Mouse (Mus musculus) brain, embryonic 14.5 days (tissue): ENCODE results near the gene Enoph1. TPM values are rescaled to one million over a fixed set of nuclear protein-coding genes. Genes with fewer than 3 reads are reported as not detected.

Experiments
- DNase-seq: peaks from one replicate; pipeline ENCODE4 v3.0.0-alpha.2; 2011; ENCODE audit warnings: low read depth
- CTCF ChIP-seq: fragments of 200-500 bp; IDR thresholded peaks from 2 replicates; pipeline ENCODE4 v1.5.1; 2012; ENCODE audit warnings: inconsistent platforms, mild to moderate bottlenecking, moderate library complexity, borderline replicate concordance; ENCODE audit not compliant: insufficient read depth, insufficient read length; ENCODE audit errors: extremely low read depth
- POLR2A ChIP-seq: fragments of 200-500 bp; IDR thresholded peaks from 2 replicates; pipeline ENCODE4 v1.6.1; 2012; ENCODE audit warnings: mild to moderate bottlenecking, inconsistent platforms, borderline replicate concordance; ENCODE audit not compliant: poor library complexity, insufficient read depth, insufficient read length, severe bottlenecking; ENCODE audit errors: extremely low read depth
- polyA plus RNA-seq: library from polyadenylated mRNA; depleted of rRNA; stranded (reverse); fragments of >200 nt; gene quantifications from 2 replicates; pipeline ENCODE4 v1.2.3, GENCODE M21; 2012; rRNA removed

Gene Enoph1
- 57.5 and 59.5 TPM in 2 replicates for polyA plus RNA-seq

DNA sequence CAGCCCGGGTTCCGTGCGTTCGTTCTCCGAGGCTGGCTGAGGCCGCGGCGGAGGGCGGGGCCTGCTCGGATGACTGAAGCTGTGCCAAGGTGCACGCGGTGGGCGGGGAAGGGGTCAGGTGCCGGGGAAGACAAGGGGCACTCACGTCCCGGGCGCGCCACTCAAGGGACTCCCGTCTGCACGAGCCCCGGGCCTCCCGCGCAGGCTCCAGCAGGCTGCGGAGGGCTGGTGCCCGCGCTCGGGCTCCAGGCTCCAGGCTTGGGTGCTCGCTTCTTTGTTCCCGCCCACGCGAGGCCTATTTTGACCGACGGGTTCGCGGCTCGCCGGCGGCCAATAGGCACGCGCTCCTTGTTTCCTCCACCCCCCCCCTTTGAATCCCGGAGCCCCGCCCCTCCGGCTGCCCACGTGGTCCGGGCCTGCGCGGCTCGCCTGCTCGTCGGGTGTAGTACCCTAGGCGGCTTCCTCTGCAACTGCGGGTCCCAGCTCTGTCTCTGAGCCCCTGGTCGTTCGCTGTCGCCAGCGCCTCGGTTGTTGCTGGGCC lies at the start of gene Enoph1, which contains the start of gene Hnrnpdl:
Gene Enoph1 (plus strand): TSS at position 384 of the 541 bp plus-strand sequence.
Gene Hnrnpdl (minus strand): TSS at position 63 of the 541 bp plus-strand sequence.
- peak; percentile 15; the same call in 1 of the 2 replicates for TF ChIP-seq CTCF
- peak; percentile 90 for TF ChIP-seq POLR2A
- DNase-seq: peak; percentile 99

DNA sequence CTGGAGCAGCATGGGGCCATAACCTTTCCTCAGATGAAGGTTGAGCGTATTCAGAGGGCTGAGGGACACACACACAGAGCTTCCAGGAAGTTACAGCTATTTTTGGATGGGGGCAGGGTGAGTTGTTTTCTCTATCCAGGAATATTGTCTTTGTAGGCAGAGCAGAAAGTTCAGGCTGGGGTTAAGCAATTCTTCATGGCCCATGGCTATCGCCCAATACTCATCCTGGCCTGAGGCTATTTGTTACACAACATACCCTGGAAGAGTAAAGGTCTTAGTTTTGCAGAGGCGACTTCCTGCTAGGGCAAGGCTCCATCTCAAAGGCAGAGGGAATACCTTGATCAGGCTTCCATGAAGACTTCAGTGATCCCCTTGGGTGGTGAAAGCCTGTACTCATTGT lies 45.6 kb upstream of the Enoph1 start:
- DNase-seq: no peak
- TF ChIP-seq CTCF (no peak), POLR2A (no peak)

DNA sequence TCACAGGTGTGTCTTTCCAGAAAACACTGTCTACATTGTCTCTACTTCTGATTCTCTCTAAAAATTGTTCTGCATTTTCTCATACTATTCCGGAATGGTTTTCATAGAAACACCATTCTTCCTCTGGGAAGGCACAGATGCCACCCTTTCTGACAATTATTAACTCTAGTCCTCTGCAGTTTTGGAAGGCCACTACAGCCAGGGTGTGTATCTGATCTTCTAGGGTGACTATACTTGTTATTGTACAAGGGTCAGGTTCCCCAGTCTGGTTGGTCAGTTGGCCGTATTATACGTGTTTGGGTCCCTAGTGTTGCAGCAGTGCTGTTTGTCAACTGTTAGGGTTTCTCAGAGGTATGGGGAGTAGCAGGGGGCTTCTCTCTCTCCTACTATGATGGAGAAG lies 45.1 kb upstream of the Enoph1 start:
- no peak for DNase-seq
- TF ChIP-seq POLR2A (no peak), CTCF (no peak)

DNA sequence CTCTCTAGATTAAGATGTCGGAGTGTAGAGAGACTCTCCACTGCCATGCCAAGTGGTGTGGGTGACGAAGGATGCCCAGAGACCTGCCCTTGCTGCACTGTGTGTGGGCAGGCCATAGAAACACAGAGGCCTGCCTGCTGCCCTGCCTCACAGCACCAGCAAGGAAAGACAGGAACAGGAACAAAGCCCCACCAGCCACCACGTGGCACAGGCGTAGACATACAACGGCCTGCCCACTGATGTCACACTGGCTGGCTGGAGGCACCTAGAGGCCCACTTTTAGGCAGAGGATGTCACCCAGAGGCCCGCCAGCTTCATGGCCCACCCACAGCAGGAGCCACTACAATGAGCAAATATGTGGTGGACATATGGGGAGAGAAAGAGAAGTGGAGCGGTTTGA lies 39.7 kb upstream of the Enoph1 start:
- TF ChIP-seq CTCF: no peak
- TF ChIP-seq POLR2A: no peak
- no peak for DNase-seq

DNA sequence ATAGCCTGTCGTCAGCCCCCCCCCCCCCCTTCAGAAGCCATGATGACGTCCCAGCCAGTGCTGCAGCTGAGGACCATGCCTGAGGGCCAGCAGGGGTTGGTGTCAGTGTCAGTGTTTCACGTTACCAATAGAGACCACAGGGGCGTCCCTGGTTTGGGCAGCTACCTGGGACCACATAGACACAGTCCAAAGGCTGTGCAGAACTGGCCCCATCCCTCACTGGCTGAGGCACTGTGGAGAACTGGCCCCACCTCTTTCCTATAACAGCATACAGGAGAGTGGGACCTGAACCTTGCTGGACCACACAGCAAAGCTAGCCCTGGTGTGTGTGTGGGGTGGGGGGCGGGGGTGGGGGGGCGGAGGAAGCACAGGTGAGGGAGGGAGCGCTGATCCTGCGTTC lies 39.3 kb upstream of the Enoph1 start:
- no peak for DNase-seq
- TF ChIP-seq CTCF (no peak), POLR2A (no peak)

DNA sequence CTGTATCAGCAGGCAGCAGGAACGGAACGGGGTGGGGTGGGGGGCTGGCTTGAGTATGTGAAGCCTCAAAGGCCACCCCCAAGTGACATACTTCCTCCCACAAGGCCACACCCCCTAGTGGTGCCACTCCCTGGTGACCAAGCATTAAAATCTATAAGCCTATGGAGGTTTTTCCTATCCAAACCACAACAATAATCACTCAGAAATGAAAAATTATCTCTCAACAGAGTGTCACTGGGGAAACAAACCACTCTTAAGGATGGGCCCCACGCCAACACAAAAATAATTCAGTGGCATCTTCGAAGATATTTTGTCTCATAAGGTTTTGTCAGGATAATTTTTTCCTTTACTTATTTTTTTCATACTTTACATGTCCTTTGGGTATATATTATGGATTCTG lies 35.9 kb upstream of the Enoph1 start:
- no peak for DNase-seq
- TF ChIP-seq CTCF (no peak), POLR2A (no peak)

DNA sequence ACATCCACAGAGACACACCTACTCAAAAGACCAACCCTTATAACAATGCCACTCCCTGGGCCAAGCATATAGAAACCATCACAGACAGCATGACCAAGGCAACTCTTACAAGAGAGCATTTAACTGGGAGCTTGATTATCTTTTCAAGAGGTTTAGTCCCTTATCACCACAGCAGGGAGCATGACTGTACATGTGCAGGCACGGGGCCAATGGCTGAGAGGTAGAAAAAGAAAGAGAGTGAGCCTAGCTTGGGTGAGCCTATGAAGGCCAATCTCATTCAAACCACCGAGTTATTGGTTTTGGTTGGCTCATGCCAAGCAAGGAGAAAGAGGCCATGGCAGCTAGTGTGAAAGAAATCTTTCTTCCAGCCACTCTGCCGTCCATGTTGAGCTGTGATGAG lies 34.4 kb upstream of the Enoph1 start:
- no peak for DNase-seq
- TF ChIP-seq CTCF (no peak), POLR2A (no peak)

DNA sequence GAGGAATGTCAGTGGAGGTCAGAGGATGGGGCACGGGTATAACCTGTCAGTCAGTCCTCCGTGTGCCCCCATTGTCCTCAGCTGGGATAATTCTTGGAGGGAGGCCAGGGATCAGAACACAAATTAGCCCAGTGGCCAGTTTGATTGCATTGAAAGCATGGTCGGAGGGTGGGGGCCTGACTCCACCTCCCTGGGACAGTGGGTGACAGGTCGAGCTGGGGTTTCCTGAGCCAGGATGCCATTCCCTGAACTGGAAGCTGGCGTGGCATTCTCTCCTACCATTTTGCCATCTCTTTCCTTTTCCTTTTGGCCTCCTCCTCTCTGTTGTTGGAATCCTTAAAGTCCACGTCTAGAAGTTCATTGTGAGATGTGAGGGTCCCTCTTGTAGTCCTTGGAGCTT lies 33.9 kb upstream of the Enoph1 start:
- no peak for DNase-seq

DNA sequence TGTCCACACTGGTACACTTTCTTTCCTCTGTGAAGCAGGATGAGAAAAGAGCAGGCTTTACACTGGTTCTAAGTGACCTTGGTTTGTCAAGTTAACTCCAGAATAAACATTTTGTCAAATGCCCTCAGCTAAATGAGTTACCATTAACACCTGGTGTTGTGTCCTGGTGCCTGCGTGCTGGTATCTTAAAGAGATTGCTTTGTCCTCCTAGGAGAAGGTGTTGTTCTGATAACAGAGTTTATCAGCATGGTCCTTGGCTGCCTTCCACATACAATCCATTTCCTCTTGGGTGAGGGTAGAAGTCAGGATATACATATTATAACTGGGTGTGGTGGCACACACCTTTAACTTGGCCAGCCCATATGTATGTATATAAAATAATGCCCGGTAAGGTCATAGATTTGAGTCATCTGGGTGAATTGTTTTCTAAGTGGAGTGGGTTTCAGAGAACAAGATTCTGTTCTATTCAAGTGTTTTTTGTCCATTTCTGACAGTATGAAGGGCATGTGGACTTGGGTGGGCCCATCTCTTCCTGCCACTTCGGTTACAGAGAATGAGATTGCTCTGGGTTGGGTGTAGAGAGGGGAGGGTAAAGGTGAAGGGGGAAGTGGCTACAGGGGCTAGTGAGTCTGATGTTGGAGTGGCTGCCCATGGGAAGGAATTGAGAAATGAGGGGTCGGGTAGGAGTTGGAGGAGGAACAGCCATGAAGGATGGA lies 33.3 kb upstream of the Enoph1 start:
- TF ChIP-seq CTCF (no peak), POLR2A (no peak)
- DNase-seq: no peak

More for the DNA sequence above, 33.9 kb upstream of the Enoph1 start:
- TF ChIP-seq POLR2A (no peak), CTCF (no peak)

DNA sequence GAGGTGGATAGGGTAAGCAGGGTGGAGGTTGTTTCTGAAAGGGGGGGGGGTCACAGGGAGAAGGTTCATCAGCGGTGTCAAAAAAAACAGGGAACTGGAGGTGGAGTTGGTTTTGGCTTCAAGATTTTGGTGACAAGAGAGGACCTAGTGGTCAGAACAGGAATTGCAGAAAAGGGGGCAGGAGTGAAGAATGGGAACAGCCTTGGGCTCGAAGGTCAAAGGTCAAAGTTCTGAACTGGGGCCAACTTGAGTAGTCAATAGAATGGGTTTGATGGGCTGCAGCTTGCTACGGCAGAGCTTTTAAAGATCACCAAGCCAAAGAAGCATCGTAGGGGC lies 32.8 kb upstream of the Enoph1 start:
- DNase-seq: no peak
- no peak for TF ChIP-seq POLR2A
- TF ChIP-seq CTCF: no peak

DNA sequence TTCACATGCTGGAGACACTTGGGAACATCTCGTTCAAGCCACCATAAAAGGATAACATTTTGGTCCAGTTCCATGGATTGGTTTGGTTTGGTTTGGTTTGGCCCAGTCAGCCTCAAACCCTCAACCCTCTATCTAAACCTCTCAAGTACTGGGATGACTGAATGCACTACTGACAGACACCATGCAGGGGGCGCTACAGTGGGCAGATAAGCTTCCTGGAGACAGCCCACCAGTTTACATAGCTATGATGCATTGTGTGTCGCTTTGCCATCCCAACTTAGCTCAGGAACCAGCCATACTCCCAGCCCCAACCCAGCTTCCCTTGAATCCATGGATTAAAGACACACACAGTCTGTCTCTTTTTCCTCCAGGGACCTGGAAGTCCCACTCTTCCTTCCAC lies 31.3 kb upstream of the Enoph1 start:
- TF ChIP-seq POLR2A (no peak), CTCF (no peak; the same call in 1 of the 2 replicates)
- no peak for DNase-seq

DNA sequence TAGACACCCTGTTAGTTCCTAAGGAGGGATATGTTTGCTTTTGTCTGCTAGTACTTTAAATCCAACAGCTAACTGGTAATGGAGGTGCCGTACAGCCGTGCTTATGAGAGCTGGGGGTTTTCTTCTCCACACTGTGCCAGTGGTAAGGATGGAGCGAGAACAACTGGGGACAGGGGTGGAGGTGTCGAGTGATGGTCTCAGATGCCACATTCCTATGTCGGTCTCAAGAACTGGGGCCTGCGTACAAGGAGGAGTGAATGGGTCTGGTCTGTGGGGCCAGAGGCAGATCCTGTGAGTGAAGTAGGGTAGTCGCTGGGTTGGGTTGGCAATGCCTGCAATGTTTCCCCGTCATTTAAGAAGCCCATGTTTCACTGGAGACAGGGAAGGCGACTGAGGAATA lies 27.2 kb upstream of the Enoph1 start:
- TF ChIP-seq POLR2A (no peak), CTCF (no peak)
- DNase-seq: no peak

DNA sequence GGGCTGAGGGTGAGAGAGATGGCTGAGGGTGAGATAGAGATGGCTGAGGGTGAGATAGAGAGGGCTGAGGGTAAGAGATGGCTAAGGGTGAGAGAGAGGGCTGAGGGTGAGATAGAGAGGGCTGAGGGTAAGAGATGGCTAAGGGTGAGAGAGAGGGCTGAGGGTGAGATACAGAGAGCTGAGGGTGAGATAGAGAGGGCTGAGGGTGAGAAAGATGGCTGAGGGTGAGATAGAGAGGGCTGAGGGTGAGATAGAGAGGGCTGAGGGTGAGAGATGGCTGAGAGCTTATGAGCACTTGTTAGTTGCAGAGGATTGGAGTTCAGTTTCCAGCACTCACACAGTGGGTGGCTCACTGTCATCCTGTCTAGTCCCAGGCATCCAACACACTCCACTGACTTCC lies 19.7 kb upstream of the Enoph1 start:
- no peak for TF ChIP-seq CTCF
- TF ChIP-seq POLR2A: no peak
- DNase-seq: no peak

DNA sequence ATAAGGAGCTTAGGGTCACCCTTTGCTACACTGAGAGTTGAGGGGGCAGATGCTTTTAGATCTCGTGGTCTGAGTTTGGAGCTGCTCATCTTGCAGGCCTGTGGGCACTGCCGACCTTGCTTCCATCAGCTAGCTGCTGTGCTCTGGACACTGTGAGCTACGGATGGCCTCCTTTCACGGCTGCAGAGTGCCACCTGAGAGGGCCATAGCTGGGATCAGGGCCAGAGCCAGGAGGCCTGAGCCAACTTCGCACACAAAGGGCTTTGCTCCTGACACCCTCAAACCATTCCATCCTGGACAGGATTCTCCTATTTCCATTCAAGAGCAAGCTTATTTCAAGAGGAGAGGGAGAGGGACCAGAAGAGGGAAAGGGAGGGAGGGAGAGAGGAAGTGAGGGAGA lies 15.4 kb upstream of the Enoph1 start:
- TF ChIP-seq POLR2A (no peak), CTCF (no peak)
- DNase-seq: no peak
